Mouse (Mus musculus) forebrain, embryonic 13.5 days (tissue): Measurements from ENCODE around the gene Olfr223. TPM values are rescaled to one million over a fixed set of nuclear protein-coding genes. Genes with fewer than 3 reads are reported as not detected.

Experiments
- ATAC-seq: fragments of 200-750 bp; cut with Nextera tagmentation; 2 replicates; pipeline ENCODE4 v1.8.0; 2017
- H3K27ac ChIP-seq: fragments of 300-500 bp; sonication (generic); 2 replicates; pipeline ENCODE4 v1.5.1; 2015; ENCODE audit warnings: inconsistent platforms, mild to moderate bottlenecking, moderate library complexity
- H3K27me3 ChIP-seq: fragments of 300-500 bp; sonication (generic); 2 replicates; pipeline ENCODE4 v1.6.1; 2015; ENCODE audit warnings: mild to moderate bottlenecking, inconsistent platforms
- H3K36me3 ChIP-seq: fragments of 300-500 bp; sonication (generic); 2 replicates; pipeline ENCODE4 v1.6.1; 2015; ENCODE audit warnings: mild to moderate bottlenecking, inconsistent platforms; ENCODE audit not compliant: poor library complexity, severe bottlenecking
- H3K4me1 ChIP-seq: fragments of 300-500 bp; sonication (generic); 2 replicates; pipeline ENCODE4 v1.6.1; 2015; ENCODE audit warnings: inconsistent platforms
- H3K4me2 ChIP-seq: fragments of 300-500 bp; sonication (generic); 2 replicates; pipeline ENCODE4 v1.6.1; 2015; ENCODE audit warnings: inconsistent platforms, mild to moderate bottlenecking, moderate library complexity
- H3K4me3 ChIP-seq: fragments of 300-500 bp; sonication (generic); 2 replicates; pipeline ENCODE4 v1.5.1; 2015; ENCODE audit warnings: mild to moderate bottlenecking, inconsistent platforms
- H3K9ac ChIP-seq: fragments of 300-500 bp; sonication (generic); 2 replicates; pipeline ENCODE4 v1.6.1; 2015; ENCODE audit warnings: mild to moderate bottlenecking, inconsistent platforms
- H3K9me3 ChIP-seq: fragments of 300-500 bp; sonication (generic); replicated peaks from 2 replicates; pipeline ENCODE4 v1.6.1; 2016; ENCODE audit warnings: inconsistent platforms
- WGBS: fragments of 180-500 bp; shearing (Covaris S2); methylation state at CpG from one replicate; pipeline ENCODE4 v1.1.7; 2015; 5-methylcytosine and 5-hydroxymethylcytosine counted together
- polyA plus RNA-seq: library from polyadenylated mRNA; unstranded; fragments of >200 nt; fragmentation: Nextera tagmentation; extraction: Ambion mirVana; gene quantifications from 2 replicates; pipeline ENCODE4 v1.2.1, GENCODE M21; 2015

The Olfr223 gene
- polyA plus RNA-seq, 1 experiment from 2014 or later = not detected

DNA sequence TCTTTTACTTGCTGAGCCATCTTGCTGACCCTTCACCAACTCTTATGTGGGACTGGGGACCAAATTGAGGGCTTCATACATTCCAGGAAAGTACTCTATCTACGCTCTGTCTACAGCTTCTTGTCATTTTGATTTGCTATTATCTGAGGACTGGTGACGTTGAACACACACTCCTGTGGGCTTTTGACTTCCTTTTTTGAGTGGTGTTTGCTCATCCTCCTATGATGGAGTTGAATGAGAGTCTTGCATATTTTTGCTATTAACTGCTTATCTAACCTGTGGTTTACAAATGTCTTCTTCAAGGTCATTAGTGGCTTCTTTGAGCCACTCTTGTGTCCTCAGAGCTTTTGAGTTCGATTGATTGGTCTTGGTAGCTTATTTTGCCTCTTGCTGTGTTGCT, 53.0 kb downstream of the Olfr223 start:
- 0 out of 2 replicates have a peak, but pooled peaks cover 3% of the 10 kb centered on the region for H3K9me3 ChIP-seq
- H3K9ac ChIP-seq = no peak overlapping the region
- H3K4me3 ChIP-seq = no peak overlapping the region
- H3K36me3 ChIP-seq = no peaks in the 10 kb centered on the region
- ATAC-seq = no peak
- WGBS = 84% methylated on average over 3 of the region's 3 CpGs
- no peaks in the 10 kb centered on the region for H3K27me3 ChIP-seq
- H3K27ac ChIP-seq = no peak overlapping the region
- H3K4me1 ChIP-seq = no peaks in the 10 kb centered on the region
- H3K4me2 ChIP-seq = no peak overlapping the region

Other genes with a start within 250 kb of the Olfr223 start
- gene Prss38, start 217.6 kb downstream of the Olfr223 start, polyA plus RNA-seq = not detected in 2 replicates
- gene Jmjd4, start 143.2 kb downstream of the Olfr223 start, polyA plus RNA-seq = 12.5 and 13.0 TPM in 2 replicates
- 239 and 252 TPM in 2 replicates for gene Snap47, start 142.1 kb downstream of the Olfr223 start, polyA plus RNA-seq
- 13.5 and 14.1 TPM in 2 replicates for gene Zfp867, start 120.8 kb downstream of the Olfr223 start, polyA plus RNA-seq
- gene Zkscan17, start 66.5 kb downstream of the Olfr223 start, polyA plus RNA-seq = 20.4 and 23.9 TPM in 2 replicates
- 0.08 and 0.09 TPM in 2 replicates for gene Nlrp3, start 51.7 kb downstream of the Olfr223 start, polyA plus RNA-seq
- not detected in 2 replicates for gene Olfr222, start 17.1 kb downstream of the Olfr223 start, polyA plus RNA-seq
- gene Mprip, start 68.0 kb upstream of the Olfr223 start, polyA plus RNA-seq = 37.1 and 40.5 TPM in 2 replicates
- 1.3 and 2.2 TPM in 2 replicates for gene Pld6, start 194.4 kb upstream of the Olfr223 start, polyA plus RNA-seq
- 32.2 and 39.6 TPM in 2 replicates for gene Flcn, start 216.7 kb upstream of the Olfr223 start, polyA plus RNA-seq
- gene Nt5m, start 246.2 kb upstream of the Olfr223 start, polyA plus RNA-seq = 46.6 and 51.2 TPM in 2 replicates
- 233 and 246 TPM in 2 replicates for gene Cops3, start 246.5 kb upstream of the Olfr223 start, polyA plus RNA-seq